Mouse (Mus musculus): ENCODE results near the gene Fbxo2.
"Not testable (repeated sequence)": the region's sequence is repeated elsewhere in the genome, so short reads cannot be mapped to it uniquely, and the experiment has no call there.

Gene Fbxo2

GRCm38 (mm10) chr4:148177716-148178115 is 17.3 kb downstream of the Fbxo2 start:
- DNase-seq, result no peak

GRCm38 (mm10) chr4:148181483-148181882 is 21.1 kb downstream of the Fbxo2 start:
- DNase-seq, result no peak

- DNase-seq, result no peak
Observed at GRCm38 (mm10) chr4:148182363-148182762, 21.9 kb downstream of the Fbxo2 start.

- no peak for DNase-seq
Observed at GRCm38 (mm10) chr4:148184564-148184963, 24.1 kb downstream of the Fbxo2 start.

GRCm38 (mm10) chr4:148185819-148186218 is 25.4 kb downstream of the Fbxo2 start:
- DNase-seq, result no peak

GRCm38 (mm10) chr4:148188767-148189166 is 28.3 kb downstream of the Fbxo2 start:
- DNase-seq, result not testable (repeated sequence)

- no peak for DNase-seq
Observed at GRCm38 (mm10) chr4:148192707-148193245, 32.4 kb downstream of the Fbxo2 start.

- no peak for DNase-seq
Observed at GRCm38 (mm10) chr4:148194400-148194799, 34.0 kb downstream of the Fbxo2 start.

GRCm38 (mm10) chr4:148198721-148199120 is 38.3 kb downstream of the Fbxo2 start:
- no peak for DNase-seq

- DNase-seq, result no peak
Observed at GRCm38 (mm10) chr4:148203557-148203956, 43.1 kb downstream of the Fbxo2 start.

- no peak for DNase-seq
Observed at GRCm38 (mm10) chr4:148204061-148204872, 43.8 kb downstream of the Fbxo2 start.

- no peak for DNase-seq
Observed at GRCm38 (mm10) chr4:148204873-148205232, 44.4 kb downstream of the Fbxo2 start.

GRCm38 (mm10) chr4:148214460-148215136 is 54.2 kb downstream of the Fbxo2 start:
- DNase-seq, result no peak

GRCm38 (mm10) chr4:148215264-148215900 is 55.0 kb downstream of the Fbxo2 start:
- DNase-seq, result no peak
